Mouse (Mus musculus) neural tube, embryonic 15.5 days (tissue): ENCODE results near the gene Ybx2. TPM values are rescaled to one million over a fixed set of nuclear protein-coding genes. Genes with fewer than 3 reads are reported as not detected.

Experiments
- ATAC-seq: fragments of 200-750 bp; cut with Nextera tagmentation; 2 replicates; pipeline ENCODE4 v1.8.0; 2017; ENCODE audit warnings: mild to moderate bottlenecking, moderate TSS enrichment, moderate library complexity; ENCODE audit not compliant: low FRiP score
- H3K27ac ChIP-seq: fragments of 300-500 bp; sonication (generic); replicated peaks from 2 replicates; pipeline ENCODE4 v1.5.1; 2015; ENCODE audit warnings: mild to moderate bottlenecking, inconsistent platforms
- H3K27me3 ChIP-seq: fragments of 300-500 bp; sonication (generic); replicated peaks from 2 replicates; pipeline ENCODE4 v1.6.1; 2015; ENCODE audit warnings: inconsistent platforms
- H3K36me3 ChIP-seq: fragments of 300-500 bp; sonication (generic); 2 replicates; pipeline ENCODE4 v1.6.1; 2015; ENCODE audit warnings: inconsistent platforms
- H3K4me1 ChIP-seq: fragments of 300-500 bp; sonication (generic); 2 replicates; pipeline ENCODE4 v1.6.1; 2015; ENCODE audit warnings: inconsistent platforms
- H3K4me2 ChIP-seq: fragments of 300-500 bp; sonication (generic); 2 replicates; pipeline ENCODE4 v1.6.1; 2015; ENCODE audit warnings: inconsistent platforms, mild to moderate bottlenecking, moderate library complexity
- H3K4me3 ChIP-seq: fragments of 300-500 bp; sonication (generic); replicated peaks from 2 replicates; pipeline ENCODE4 v1.5.1; 2015; ENCODE audit warnings: mild to moderate bottlenecking, inconsistent platforms
- H3K9ac ChIP-seq: fragments of 300-500 bp; sonication (generic); replicated peaks from 2 replicates; pipeline ENCODE4 v1.6.1; 2015; ENCODE audit warnings: mild to moderate bottlenecking, inconsistent platforms
- H3K9me3 ChIP-seq: fragments of 300-500 bp; sonication (generic); replicated peaks from 2 replicates; pipeline ENCODE4 v1.6.1; 2016; ENCODE audit warnings: inconsistent platforms
- WGBS: fragments of 180-500 bp; shearing (Covaris S2); methylation state at CpG from one replicate; pipeline ENCODE4 v1.1.7; 2015; ENCODE audit warnings: mixed read lengths; 5-methylcytosine and 5-hydroxymethylcytosine counted together
- microRNA-seq: library from miRNA; unstranded; fragments of <30 nt; microRNA quantifications from one replicate; pipeline ENCODE4, GENCODE M21; 2017
- polyA plus RNA-seq: library from polyadenylated mRNA; unstranded; fragments of >200 nt; fragmentation: Nextera tagmentation; extraction: Ambion mirVana; gene quantifications from 2 replicates; pipeline ENCODE4 v1.2.1, GENCODE M21; 2015

Gene Ybx2
- polyA plus RNA-seq, 1 experiment from 2014 or later: 6.3 TPM

DNA sequence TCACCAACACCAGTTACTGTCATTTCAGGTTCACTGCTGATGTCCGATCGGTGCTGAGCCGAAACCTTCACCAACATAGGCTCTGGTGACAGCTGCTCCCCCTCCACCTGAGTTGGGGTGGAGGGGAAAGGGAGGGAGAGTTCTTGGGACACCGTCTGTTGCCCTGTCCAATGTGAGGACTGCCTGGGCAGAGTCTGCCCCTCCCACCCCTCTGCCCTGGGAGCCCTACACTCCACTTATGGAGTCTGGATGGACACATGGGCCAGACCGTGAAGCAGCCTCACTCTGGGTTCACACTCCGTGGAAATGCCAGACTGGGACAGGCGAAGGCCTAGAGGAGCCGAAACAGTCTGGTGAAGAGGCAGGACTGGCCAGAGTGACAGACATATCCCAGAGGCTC lies 54.4 kb downstream of the Ybx2 start:
- no peak overlapping the region for H3K9ac ChIP-seq
- peaks cover 27% of the 10 kb centered on the region for H3K4me1 ChIP-seq
- 87% methylated on average over 8 of the region's 8 CpGs for WGBS
- ATAC-seq: no peak
- no peak overlapping the region for H3K4me3 ChIP-seq
- no peaks in the 10 kb centered on the region for H3K27me3 ChIP-seq
- no peak overlapping the region for H3K4me2 ChIP-seq
- H3K36me3 ChIP-seq: peaks cover 65% of the 10 kb centered on the region
- no peaks in the 10 kb centered on the region for H3K9me3 ChIP-seq
- H3K27ac ChIP-seq: peak overlapping the region; percentile 93; the same call in 1 of the 2 replicates

Small RNA genes within 50 kb of the gene (microRNA-seq; reads per million reads assigned to microRNA genes)
- gene Gm44349: not detected

Other genes with a start within 250 kb of the Ybx2 start
- gene Tnfsf12, start 239.9 kb upstream of the Ybx2 start, polyA plus RNA-seq: 4.1 and 5.3 TPM in 2 replicates
- 1.8 and 2.3 TPM in 2 replicates for gene Tnfsfm13, start 239.7 kb upstream of the Ybx2 start, polyA plus RNA-seq
- gene Polr2a, start 177.2 kb upstream of the Ybx2 start, polyA plus RNA-seq: 13.2 and 18.7 TPM in 2 replicates
- gene Slc35g3, start 173.8 kb upstream of the Ybx2 start, polyA plus RNA-seq: 0.19 TPM in 1 of 2 replicates, not detected in the other
- 4.7 and 5.3 TPM in 2 replicates for gene Zbtb4, start 169.9 kb upstream of the Ybx2 start, polyA plus RNA-seq
- gene Chrnb1, start 139.9 kb upstream of the Ybx2 start, polyA plus RNA-seq: 2.1 and 3.0 TPM in 2 replicates
- 8.5 and 8.7 TPM in 2 replicates for gene Fgf11, start 133.9 kb upstream of the Ybx2 start, polyA plus RNA-seq
- 1.1 and 4.2 TPM in 2 replicates for gene Tmem102, start 130.2 kb upstream of the Ybx2 start, polyA plus RNA-seq
- not detected in 2 replicates for gene Gm39566, start 120.5 kb upstream of the Ybx2 start, polyA plus RNA-seq
- gene Spem2, start 117.3 kb upstream of the Ybx2 start, polyA plus RNA-seq: not detected in 2 replicates
- 0.29 and 0.34 TPM in 2 replicates for gene Spem1, start 113.6 kb upstream of the Ybx2 start, polyA plus RNA-seq
- 19.4 and 21.4 TPM in 2 replicates for gene Nlgn2, start 98.0 kb upstream of the Ybx2 start, polyA plus RNA-seq
- 368 and 430 TPM in 2 replicates for gene Tmem256, start 97.3 kb upstream of the Ybx2 start, polyA plus RNA-seq
- 44.3 and 53.1 TPM in 2 replicates for gene Plscr3, start 89.4 kb upstream of the Ybx2 start, polyA plus RNA-seq
- 0.19 and 1.9 TPM in 2 replicates for gene Tnk1, start 77.1 kb upstream of the Ybx2 start, polyA plus RNA-seq
- gene Tmem95, start 57.8 kb upstream of the Ybx2 start, polyA plus RNA-seq: not detected in 2 replicates
- 2.1 and 3.2 TPM in 2 replicates for gene Kctd11, start 54.4 kb upstream of the Ybx2 start, polyA plus RNA-seq
- 0.40 and 16.3 TPM in 2 replicates for gene Acap1, start 40.3 kb upstream of the Ybx2 start, polyA plus RNA-seq
- 6.3 and 6.5 TPM in 2 replicates for gene 2810408A11Rik, start 34.8 kb upstream of the Ybx2 start, polyA plus RNA-seq
- 15.7 and 17.0 TPM in 2 replicates for gene Neurl4, start 34.7 kb upstream of the Ybx2 start, polyA plus RNA-seq
- 63.1 and 64.7 TPM in 2 replicates for gene Gps2, start 21.9 kb upstream of the Ybx2 start, polyA plus RNA-seq
- 1,034 and 1,270 TPM in 2 replicates for gene Eif5a, start 13.8 kb upstream of the Ybx2 start, polyA plus RNA-seq
- gene Slc2a4, start 12.4 kb downstream of the Ybx2 start, polyA plus RNA-seq: 4.4 and 8.5 TPM in 2 replicates
- 0.33 and 64.8 TPM in 2 replicates for gene Cldn7, start 29.0 kb downstream of the Ybx2 start, polyA plus RNA-seq
- gene Ctdnep1, start 45.4 kb downstream of the Ybx2 start, polyA plus RNA-seq: 23.6 and 27.2 TPM in 2 replicates
- 159 and 167 TPM in 2 replicates for gene Elp5, start 46.7 kb downstream of the Ybx2 start, polyA plus RNA-seq
- 549 and 565 TPM in 2 replicates for gene Gabarap, start 55.3 kb downstream of the Ybx2 start, polyA plus RNA-seq
- gene Phf23, start 60.0 kb downstream of the Ybx2 start, polyA plus RNA-seq: 53.5 and 57.8 TPM in 2 replicates
- gene Dvl2, start 64.8 kb downstream of the Ybx2 start, polyA plus RNA-seq: 22.6 and 25.1 TPM in 2 replicates
- 61.7 and 65.7 TPM in 2 replicates for gene Acadvl, start 79.6 kb downstream of the Ybx2 start, polyA plus RNA-seq
- gene Dlg4, start 81.1 kb downstream of the Ybx2 start, polyA plus RNA-seq: 20.1 and 24.7 TPM in 2 replicates
- gene Asgr1, start 118.3 kb downstream of the Ybx2 start, polyA plus RNA-seq: 1.7 and 2.1 TPM in 2 replicates
- gene Asgr2, start 156.8 kb downstream of the Ybx2 start, polyA plus RNA-seq: 0.18 TPM in 1 of 2 replicates, not detected in the other
- 0.38 and 0.55 TPM in 2 replicates for gene Mgl2, start 194.5 kb downstream of the Ybx2 start, polyA plus RNA-seq
- gene Clec10a, start 220.4 kb downstream of the Ybx2 start, polyA plus RNA-seq: 0.37 and 1.1 TPM in 2 replicates